Mouse (Mus musculus) liver, embryonic 16.5 days (tissue): ENCODE measurements around the gene Wipf2. TPM values are rescaled to one million over a fixed set of nuclear protein-coding genes. Genes with fewer than 3 reads are reported as not detected.
"Not testable (repeated sequence)": the region's sequence is repeated elsewhere in the genome, so short reads cannot be mapped to it uniquely, and the experiment has no call there.

ENCODE experiments used
- ATAC-seq: fragments of 200-750 bp; cut with Nextera tagmentation; 2 replicates; pipeline ENCODE4 v1.8.0; 2017; ENCODE audit warnings: low read depth, mild to moderate bottlenecking, moderate number of reproducible peaks, moderate library complexity
- H3K27ac ChIP-seq: fragments of 300-500 bp; sonication (generic); 2 replicates; pipeline ENCODE4 v1.5.1; 2014; ENCODE audit warnings: mild to moderate bottlenecking, low read length
- H3K27me3 ChIP-seq: fragments of 300-500 bp; sonication (generic); 2 replicates; pipeline ENCODE4 v1.6.1; 2014; ENCODE audit warnings: low read depth, low read length, mixed read lengths; ENCODE audit not compliant: control insufficient read depth, insufficient read depth
- H3K36me3 ChIP-seq: fragments of 300-500 bp; sonication (generic); 2 replicates; pipeline ENCODE4 v1.6.1; 2014; ENCODE audit warnings: mild to moderate bottlenecking; ENCODE audit not compliant: control insufficient read depth, insufficient read depth
- H3K4me1 ChIP-seq: fragments of 300-500 bp; sonication (generic); 2 replicates; pipeline ENCODE4 v1.6.1; 2014; ENCODE audit warnings: low read depth, low read length, mixed read lengths; ENCODE audit not compliant: control insufficient read depth
- H3K4me2 ChIP-seq: fragments of 300-500 bp; sonication (generic); 2 replicates; pipeline ENCODE4 v1.6.1; 2014; ENCODE audit warnings: low read depth, low read length, mixed read lengths
- H3K4me3 ChIP-seq: fragments of 300-500 bp; sonication (generic); 2 replicates; pipeline ENCODE4 v1.5.1; 2014; ENCODE audit warnings: low read depth, mild to moderate bottlenecking, low read length
- H3K9ac ChIP-seq: fragments of 300-500 bp; sonication (generic); 2 replicates; pipeline ENCODE4 v1.6.1; 2014; ENCODE audit warnings: low read depth, low read length
- H3K9me3 ChIP-seq: fragments of 300-500 bp; sonication (generic); replicated peaks from 2 replicates; pipeline ENCODE4 v1.6.1; 2016; ENCODE audit warnings: low read length; ENCODE audit not compliant: control insufficient read depth
- WGBS: fragments of 180-500 bp; shearing (Covaris S2); extraction: QIAGEN DNeasy Blood & Tissue Kit; methylation state at CpG from one replicate; pipeline ENCODE4 v1.1.7; 2014; ENCODE audit not compliant: insufficient replicate concordance; 5-methylcytosine and 5-hydroxymethylcytosine counted together
- polyA plus RNA-seq: library from polyadenylated mRNA; unstranded; fragments of >200 nt; fragmentation: Nextera tagmentation; extraction: Ambion mirVana; gene quantifications from 2 replicates; pipeline ENCODE4 v1.2.1, GENCODE M21; 2015

The Wipf2 gene
- polyA plus RNA-seq, 1 experiment from 2014 or later = 1.6 TPM

DNA sequence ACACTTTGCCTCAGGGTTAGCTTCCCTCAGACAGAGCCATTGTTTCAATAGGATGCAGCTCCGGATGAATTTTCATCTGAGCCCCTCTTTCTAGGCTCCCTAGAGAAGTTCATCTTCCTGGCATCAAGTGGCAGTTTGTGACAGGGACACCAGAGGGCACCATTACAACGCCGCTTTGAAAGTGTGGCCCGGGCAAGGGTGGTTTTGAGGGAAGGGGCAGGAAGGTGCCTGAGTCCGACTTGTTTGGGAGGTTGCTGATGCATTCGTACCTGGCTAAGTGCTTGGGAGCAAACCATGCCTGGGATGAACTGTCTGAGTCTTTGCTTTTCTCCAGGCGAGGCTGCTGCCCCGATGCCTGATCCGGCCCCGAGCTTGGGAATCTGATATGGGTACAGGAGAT is 58.9 kb downstream of the Wipf2 start:
- 73% methylated on average over 10 of the region's 10 CpGs for WGBS

DNA sequence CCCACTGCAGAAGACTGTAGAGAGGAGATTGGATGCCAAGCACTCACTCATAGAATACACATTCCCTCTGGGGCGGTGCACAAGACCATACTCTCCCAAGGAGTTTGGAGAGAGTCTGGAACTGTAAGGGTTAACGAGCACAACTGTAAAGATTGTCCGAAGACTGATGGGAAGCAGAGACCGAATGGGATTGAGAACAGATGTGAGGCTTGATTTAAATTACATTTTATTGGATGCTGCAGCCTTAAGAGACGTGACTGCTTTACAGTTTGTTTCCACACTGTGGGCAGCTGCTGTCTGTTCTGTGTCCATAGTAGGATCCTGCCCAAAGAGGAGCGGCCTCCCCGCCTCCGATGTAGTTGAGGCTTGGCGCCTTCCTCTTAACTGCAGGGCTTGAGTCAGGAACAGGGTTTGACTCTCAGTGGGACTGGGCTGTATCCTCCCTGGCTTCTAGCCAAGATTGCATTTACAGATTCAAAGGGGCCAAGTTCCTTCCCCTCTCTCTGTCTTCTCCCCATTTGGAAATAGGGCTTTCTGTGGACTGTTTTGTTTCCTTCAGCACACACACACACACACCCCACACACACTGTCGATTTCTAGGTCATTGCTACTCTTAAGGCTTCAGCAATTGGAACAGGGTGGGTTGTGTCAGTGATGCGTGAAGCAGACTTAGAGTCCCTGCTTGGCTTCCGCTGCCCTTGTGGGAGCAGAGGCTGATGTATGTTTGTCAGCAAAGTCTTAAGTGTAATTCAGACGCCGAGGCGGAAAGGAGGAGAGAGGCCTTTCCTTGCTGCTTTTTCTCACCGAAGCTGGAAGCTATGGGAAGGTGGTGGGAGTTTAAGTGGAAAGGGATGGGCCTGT is 59.6 kb downstream of the Wipf2 start:
- Histone ChIP-seq H3K4me1 (peaks cover 27% of the 10 kb centered on the region), H3K36me3 (peaks cover 45% of the 10 kb centered on the region)
- H3K4me3 ChIP-seq, H3K9me3 ChIP-seq, H3K4me2 ChIP-seq, H3K27me3 ChIP-seq, H3K27ac ChIP-seq, H3K9ac ChIP-seq: not testable (repeated sequence)
- WGBS = 80% methylated on average over 16 of the region's 16 CpGs
- peak; percentile 31 for ATAC-seq

More for the DNA sequence above, 58.9 kb downstream of the Wipf2 start:
- ATAC-seq, H3K9ac ChIP-seq, H3K4me3 ChIP-seq, H3K4me2 ChIP-seq, H3K9me3 ChIP-seq, H3K27ac ChIP-seq, H3K27me3 ChIP-seq: not testable (repeated sequence)
- H3K36me3 ChIP-seq = peaks cover 53% of the 10 kb centered on the region
- H3K4me1 ChIP-seq = peaks cover 31% of the 10 kb centered on the region

DNA sequence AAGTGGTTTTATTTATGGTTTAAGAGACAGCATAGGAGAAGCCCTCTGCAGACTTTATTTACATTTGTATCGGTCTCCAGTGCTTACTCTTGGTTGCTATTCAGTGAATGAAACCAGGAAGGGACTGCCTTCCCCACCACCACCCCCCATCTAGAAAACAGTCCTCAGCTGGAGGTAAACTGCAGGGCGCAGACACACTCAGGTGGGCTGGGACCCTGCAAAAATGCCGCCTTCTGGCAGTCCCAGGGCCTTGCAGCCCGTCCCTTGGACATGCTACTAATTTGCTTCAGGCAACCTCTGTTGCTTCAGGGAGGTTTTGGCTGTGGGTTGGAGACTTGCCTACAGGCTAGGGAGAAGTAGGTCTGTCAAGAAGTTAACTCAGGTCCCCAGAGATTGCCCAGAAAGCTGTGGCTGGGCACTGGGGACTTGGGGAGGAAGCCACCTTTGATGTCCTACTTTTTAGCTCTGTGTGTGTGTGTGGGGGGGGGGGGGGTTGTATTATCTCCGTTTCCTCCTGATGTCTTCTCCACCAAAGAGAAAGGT is 61.3 kb downstream of the Wipf2 start:
- no peak for ATAC-seq
- Histone ChIP-seq H3K27me3 (peaks cover 9% of the 10 kb centered on the region; the same call in 1 of the 2 replicates), H3K4me3 (no peak overlapping the region), H3K9me3 (no peaks in the 10 kb centered on the region), H3K36me3 (peaks cover 29% of the 10 kb centered on the region), H3K27ac (no peak overlapping the region), H3K4me2 (no peak overlapping the region), H3K9ac (no peak overlapping the region), H3K4me1 (peaks cover 23% of the 10 kb centered on the region)
- 52% methylated on average over 5 of the region's 5 CpGs for WGBS

DNA sequence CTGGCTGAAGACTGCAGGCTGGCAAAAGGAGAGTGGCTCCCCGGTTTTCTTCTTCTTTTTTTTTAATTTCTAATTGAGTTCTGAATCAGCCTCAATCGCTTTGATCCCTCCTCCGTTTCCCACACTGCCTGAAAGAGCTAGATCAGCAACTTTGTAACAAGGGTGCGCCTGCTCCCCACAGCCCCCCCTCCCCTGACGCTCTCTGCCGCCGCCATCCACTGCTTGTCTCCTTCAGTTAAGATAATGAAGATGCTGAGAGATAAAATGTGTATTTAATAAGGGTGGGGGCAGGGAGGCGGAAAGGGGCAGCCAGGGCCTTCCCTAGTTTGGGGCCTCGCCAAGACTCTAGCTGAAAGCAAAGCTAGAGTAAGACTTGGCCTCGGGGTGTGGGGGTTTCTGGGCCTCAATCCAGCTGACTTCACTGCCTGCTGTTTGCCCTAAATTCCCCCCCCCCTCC is 61.9 kb downstream of the Wipf2 start:
- Histone ChIP-seq H3K27ac (no peak overlapping the region), H3K4me2 (no peak overlapping the region), H3K4me1 (peaks cover 23% of the 10 kb centered on the region), H3K9me3 (no peaks in the 10 kb centered on the region), H3K9ac (no peak overlapping the region), H3K36me3 (peaks cover 25% of the 10 kb centered on the region), H3K27me3 (peaks cover 9% of the 10 kb centered on the region; the same call in 1 of the 2 replicates), H3K4me3 (no peak overlapping the region)
- no peak for ATAC-seq
- WGBS = 17% methylated on average over 10 of the region's 10 CpGs

DNA sequence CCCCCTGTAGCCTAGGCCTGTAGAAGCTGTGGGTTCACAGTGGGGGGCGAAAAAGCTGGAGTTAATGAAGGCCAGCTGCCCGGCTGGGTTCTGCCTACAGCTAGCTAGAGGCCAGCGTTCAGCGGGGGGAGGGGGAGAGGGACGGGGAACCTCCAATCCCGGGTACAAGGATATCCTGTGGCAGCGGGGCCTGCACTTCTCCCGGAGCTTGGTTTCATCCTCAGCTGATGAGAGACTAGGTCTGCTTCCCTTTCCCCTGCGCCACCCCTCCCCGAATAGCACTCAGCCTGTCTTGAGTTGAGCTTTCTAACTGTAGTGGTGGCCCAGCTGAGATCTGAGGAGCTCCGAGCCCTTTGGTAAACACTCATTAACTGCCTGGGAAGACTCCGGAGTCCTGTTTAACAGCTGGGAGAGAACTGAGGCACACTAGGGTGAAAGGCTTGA is 62.5 kb downstream of the Wipf2 start:
- H3K4me1 ChIP-seq = peaks cover 23% of the 10 kb centered on the region
- no peak overlapping the region for H3K4me2 ChIP-seq
- H3K27ac ChIP-seq = no peak overlapping the region

DNA sequence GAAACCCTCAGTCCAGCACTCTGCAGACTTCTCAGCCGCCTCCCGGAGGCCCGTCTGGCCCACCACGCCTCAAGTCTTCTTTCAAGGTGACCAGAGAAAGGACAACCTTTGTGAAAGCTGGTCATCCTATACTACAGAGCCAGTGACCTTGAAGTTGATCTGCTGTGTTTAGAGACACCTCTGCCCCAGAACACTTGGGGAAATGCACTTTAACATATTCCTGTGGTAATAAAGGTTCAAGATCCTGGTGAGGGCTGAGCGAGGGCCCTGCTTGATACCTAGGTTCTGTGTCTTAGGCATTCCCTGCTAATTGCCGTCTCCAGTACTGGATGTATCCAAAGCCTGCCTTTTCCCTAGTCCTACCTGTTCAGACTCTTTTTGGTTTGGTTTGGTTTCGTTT is 63.1 kb downstream of the Wipf2 start:
- ATAC-seq = no peak
- Histone ChIP-seq H3K36me3 (peaks cover 14% of the 10 kb centered on the region), H3K9me3 (no peaks in the 10 kb centered on the region), H3K9ac (no peak overlapping the region), H3K4me2 (no peak overlapping the region), H3K4me1 (peaks cover 23% of the 10 kb centered on the region), H3K27ac (no peak overlapping the region), H3K4me3 (no peak overlapping the region), H3K27me3 (peaks cover 12% of the 10 kb centered on the region)
- WGBS = 76% methylated on average over 7 of the region's 7 CpGs

More for the DNA sequence above, 62.5 kb downstream of the Wipf2 start:
- H3K36me3 ChIP-seq = peaks cover 19% of the 10 kb centered on the region
- 21% methylated on average over 12 of the region's 12 CpGs for WGBS
- no peak overlapping the region for H3K4me3 ChIP-seq
- no peaks in the 10 kb centered on the region for H3K9me3 ChIP-seq
- no peak for ATAC-seq
- peaks cover 9% of the 10 kb centered on the region; the same call in 1 of the 2 replicates for H3K27me3 ChIP-seq
- H3K9ac ChIP-seq = no peak overlapping the region

DNA sequence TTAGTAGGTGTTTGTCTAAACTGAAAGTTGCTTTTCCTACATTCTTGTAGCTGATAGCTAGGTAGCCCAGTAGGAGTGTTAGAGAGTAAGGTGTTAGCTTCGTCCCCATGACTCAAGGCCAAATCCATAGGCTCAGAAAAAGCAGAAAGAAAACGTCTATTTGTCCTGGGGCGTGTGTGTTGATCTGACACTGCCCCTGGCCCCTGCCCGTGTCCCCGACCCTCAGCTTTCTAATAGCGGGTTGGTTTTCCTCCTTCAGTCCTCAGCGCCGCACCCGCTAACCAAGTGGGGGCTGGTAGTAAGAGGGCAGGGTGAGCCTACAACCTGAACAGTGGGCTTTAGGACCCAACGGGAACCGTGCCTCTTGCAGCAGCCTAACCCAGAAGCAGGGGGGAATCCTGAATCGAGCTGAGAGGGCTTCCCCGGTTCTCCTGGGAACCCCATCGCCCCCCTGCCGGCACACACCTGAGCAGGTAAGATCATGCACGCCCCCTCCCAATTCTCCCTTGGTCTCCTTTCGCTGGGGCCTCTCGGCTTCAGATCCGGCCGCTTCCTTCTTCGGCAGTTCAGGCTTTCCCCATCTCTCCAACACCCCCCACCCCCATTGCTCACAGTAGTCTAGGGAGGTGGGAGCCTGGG is 64.1 kb downstream of the Wipf2 start, which contains the start of gene Rara:
Gene Rara (plus strand): TSS at position 381 of the 639 bp plus-strand sequence.
- peaks cover 12% of the 10 kb centered on the region for H3K27me3 ChIP-seq
- no peak within 1 kb of the TSS for H3K27ac ChIP-seq
- peaks cover 22% of the 10 kb centered on the region for H3K4me1 ChIP-seq
- 10% methylated on average over 21 of the region's 21 CpGs for WGBS
- H3K4me2 ChIP-seq = peak within 1 kb of the TSS; percentile 52
- H3K36me3 ChIP-seq = peaks cover 7% of the 10 kb centered on the region
- peak within 1 kb of the TSS; percentile 37 for H3K4me3 ChIP-seq
- peak within 1 kb of the TSS; percentile 41 for H3K9ac ChIP-seq
- no peak for ATAC-seq
- no peaks in the 10 kb centered on the region for H3K9me3 ChIP-seq

DNA sequence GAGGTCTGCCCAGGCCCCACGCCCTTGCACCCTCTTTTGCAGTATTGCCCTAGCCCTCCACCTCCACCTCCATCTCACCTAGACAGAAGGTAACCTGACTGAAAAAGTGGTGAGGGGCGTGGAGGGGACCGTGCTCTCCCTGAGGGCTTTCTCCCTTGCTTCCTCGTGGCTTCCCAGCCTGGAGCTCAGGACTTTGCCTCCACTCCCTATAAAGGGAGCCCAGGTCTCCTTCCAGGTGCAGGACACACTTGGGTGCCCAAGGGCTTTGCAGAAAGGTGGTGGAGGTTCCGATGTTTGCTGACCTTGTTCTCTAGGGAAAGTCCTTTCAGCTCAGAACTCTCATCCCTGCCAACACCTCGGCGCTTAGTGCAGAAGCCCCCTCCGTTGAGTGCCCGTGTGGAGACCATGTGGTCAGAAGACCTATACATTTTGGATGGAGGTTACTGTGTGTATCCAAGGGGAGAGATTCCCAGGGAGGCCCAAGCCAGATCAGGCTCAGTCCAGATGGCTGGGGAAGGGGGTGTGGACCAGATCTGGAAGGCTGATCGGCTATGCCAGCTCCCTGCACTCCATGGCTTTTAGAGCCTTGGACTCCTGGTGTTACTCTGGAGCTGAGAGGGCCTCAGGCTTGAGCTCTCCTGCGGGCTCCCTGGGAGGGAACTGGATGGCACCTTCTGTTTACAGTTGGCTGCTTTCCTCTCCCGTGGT is 64.9 kb downstream of the Wipf2 start:
- H3K27me3 ChIP-seq = peaks cover 16% of the 10 kb centered on the region
- ATAC-seq = no peak
- H3K27ac ChIP-seq = no peak overlapping the region
- peak overlapping the region; percentile 37 for H3K4me3 ChIP-seq
- 28% methylated on average over 12 of the region's 12 CpGs for WGBS
- H3K9me3 ChIP-seq = no peaks in the 10 kb centered on the region
- peaks cover 20% of the 10 kb centered on the region for H3K4me1 ChIP-seq
- H3K4me2 ChIP-seq = no peak overlapping the region; the same call in 1 of the 2 replicates
- no peak overlapping the region; the same call in 1 of the 2 replicates for H3K9ac ChIP-seq
- H3K36me3 ChIP-seq = peaks cover 3% of the 10 kb centered on the region; the same call in 1 of the 2 replicates
